Mouse (Mus musculus) limb, embryonic 12.5 days (tissue): ENCODE measurements around the gene Hpca. TPM values are rescaled to one million over a fixed set of nuclear protein-coding genes. Genes with fewer than 3 reads are reported as not detected.

Experiments
- ATAC-seq: fragments of 200-750 bp; cut with Nextera tagmentation; 2 replicates; pipeline ENCODE4 v1.8.0; 2017; ENCODE audit warnings: low read depth, moderate TSS enrichment; ENCODE audit not compliant: insufficient number of reproducible peaks, insufficient read depth, low FRiP score, low TSS enrichment
- H3K27ac ChIP-seq: fragments of 300-500 bp; sonication (generic); 2 replicates; pipeline ENCODE4 v1.5.1; 2016; ENCODE audit warnings: mild to moderate bottlenecking, moderate library complexity
- H3K27me3 ChIP-seq: fragments of 300-500 bp; sonication (generic); 2 replicates; pipeline ENCODE4 v1.6.1; 2016; ENCODE audit warnings: mild to moderate bottlenecking, moderate library complexity
- H3K36me3 ChIP-seq: fragments of 300-500 bp; sonication (generic); 2 replicates; pipeline ENCODE4 v1.6.1; 2016; ENCODE audit warnings: mild to moderate bottlenecking, moderate library complexity
- H3K4me1 ChIP-seq: fragments of 300-500 bp; sonication (generic); replicated peaks from 2 replicates; pipeline ENCODE4 v1.6.1; 2016
- H3K4me2 ChIP-seq: fragments of 300-500 bp; sonication (generic); 2 replicates; pipeline ENCODE4 v1.6.1; 2016; ENCODE audit warnings: mild to moderate bottlenecking, moderate library complexity
- H3K4me3 ChIP-seq: fragments of 300-500 bp; sonication (generic); replicated peaks from 2 replicates; pipeline ENCODE4 v1.5.1; 2016; ENCODE audit warnings: mild to moderate bottlenecking
- H3K9ac ChIP-seq: fragments of 300-500 bp; sonication (generic); replicated peaks from 2 replicates; pipeline ENCODE4 v1.6.1; 2016; ENCODE audit warnings: mild to moderate bottlenecking, moderate library complexity
- H3K9me3 ChIP-seq: fragments of 300-500 bp; sonication (generic); 2 replicates; pipeline ENCODE4 v1.6.1; 2016; ENCODE audit warnings: mild to moderate bottlenecking, moderate library complexity
- WGBS: fragments of 180-500 bp; shearing (Covaris S2); methylation state at CpG from one replicate; pipeline ENCODE4 v1.1.7; 2016; 5-methylcytosine and 5-hydroxymethylcytosine counted together
- polyA plus RNA-seq: library from polyadenylated mRNA; unstranded; fragments of >200 nt; fragmentation: Nextera tagmentation; extraction: Ambion mirVana; gene quantifications from 2 replicates; pipeline ENCODE4 v1.2.1, GENCODE M21; 2016

The Hpca gene
- polyA plus RNA-seq, 1 experiment from 2014 or later, result 0.55 TPM

DNA sequence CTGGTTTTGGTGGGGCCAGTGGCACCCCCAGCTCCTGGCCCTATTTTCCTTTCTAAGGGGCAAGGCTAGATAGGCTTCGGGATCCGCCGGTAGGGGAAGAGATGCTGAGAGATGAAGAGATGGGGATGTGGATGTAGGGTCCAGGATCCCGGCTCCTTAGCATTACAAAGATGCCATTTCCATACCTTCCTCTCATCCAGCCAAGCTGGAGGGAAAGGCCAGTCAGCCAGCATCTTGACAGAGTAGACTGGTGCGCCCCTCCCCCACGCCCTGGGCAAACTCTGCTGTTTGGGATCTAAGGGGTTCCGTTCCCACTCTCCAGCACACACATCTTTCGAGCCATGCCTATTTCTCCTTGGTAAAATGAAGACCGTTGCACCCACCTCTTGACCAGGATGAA is 15.8 kb downstream of the Hpca start:
- ATAC-seq, result no peak
- H3K9me3 ChIP-seq, result no peaks in the 10 kb centered on the region
- H3K9ac ChIP-seq, result no peak overlapping the region
- peak overlapping the region; percentile 61 for H3K4me2 ChIP-seq
- peaks cover 65% of the 10 kb centered on the region for H3K27me3 ChIP-seq
- no peaks in the 10 kb centered on the region for H3K36me3 ChIP-seq
- H3K27ac ChIP-seq, result no peak overlapping the region
- H3K4me1 ChIP-seq, result peaks cover 6% of the 10 kb centered on the region
- WGBS, result 16% methylated on average over 9 of the region's 9 CpGs
- peak overlapping the region; percentile 36; the same call in 1 of the 2 replicates for H3K4me3 ChIP-seq

DNA sequence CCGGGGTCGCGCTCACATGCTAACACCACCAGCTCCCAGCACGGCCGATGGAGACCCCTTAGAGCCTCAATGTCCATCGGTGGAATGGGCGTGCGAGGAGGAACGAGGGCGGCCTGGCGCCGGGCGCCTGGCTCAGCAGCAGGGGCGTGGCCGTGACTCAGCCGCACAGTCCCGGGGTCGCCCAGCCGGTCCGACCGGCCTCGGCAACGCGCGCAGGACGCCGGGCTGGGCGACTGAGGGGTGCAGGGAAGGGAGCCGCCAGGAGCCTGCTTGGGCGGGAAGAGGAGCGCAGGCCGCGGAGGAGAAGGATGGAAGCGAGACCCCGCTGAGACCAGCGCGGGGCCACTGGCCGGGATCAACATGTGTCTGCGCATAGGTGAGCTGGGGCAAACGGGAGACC is 16.5 kb downstream of the Hpca start, which contains the start of gene Tmem54:
Gene Tmem54 (plus strand): TSS at position 193 of the 400 bp plus-strand sequence.
- Histone ChIP-seq H3K4me1 (peaks cover 6% of the 10 kb centered on the region), H3K4me3 (peak within 1 kb of the TSS; percentile 36), H3K36me3 (no peaks in the 10 kb centered on the region), H3K27me3 (peaks cover 65% of the 10 kb centered on the region), H3K9me3 (no peaks in the 10 kb centered on the region), H3K9ac (peak within 1 kb of the TSS; percentile 53), H3K27ac (no peak within 1 kb of the TSS), H3K4me2 (peak within 1 kb of the TSS; percentile 61)
- WGBS, result 2% methylated on average over 40 of the region's 40 CpGs
- ATAC-seq, result 0 out of 2 replicates have a peak, but pooled peaks have one; percentile 41

DNA sequence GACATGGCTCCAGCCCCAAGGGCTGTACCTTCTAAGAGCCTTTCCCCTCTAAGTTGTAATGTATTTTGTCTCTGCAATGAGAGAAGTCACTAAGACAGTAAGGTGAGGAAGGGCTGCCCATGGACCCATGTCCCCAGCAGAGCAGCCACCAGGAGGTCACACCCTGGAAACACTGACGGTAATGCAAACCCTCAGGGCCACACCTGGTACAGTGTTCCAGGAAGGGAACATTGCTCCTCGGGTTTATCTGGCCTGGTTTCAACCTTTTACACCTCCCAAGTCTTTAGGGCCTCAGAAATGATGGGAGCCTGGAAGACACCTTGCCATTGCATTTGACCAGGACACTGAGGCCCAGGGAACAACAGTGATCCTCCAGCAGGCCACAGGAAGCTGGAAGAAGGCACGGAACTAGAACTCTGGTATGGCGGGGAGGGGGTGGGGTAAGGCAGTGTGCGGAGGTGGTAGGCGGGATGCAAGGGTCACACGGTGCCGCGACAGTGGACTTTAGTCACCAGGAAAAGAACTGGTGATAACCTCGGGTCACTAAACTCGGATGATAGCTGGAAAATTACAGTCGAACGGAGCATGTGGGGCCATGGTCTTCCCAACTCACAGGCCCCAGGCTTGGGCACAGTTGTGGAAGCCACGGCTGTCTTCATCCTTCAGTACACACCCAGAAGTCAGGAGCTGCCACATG is 19.6 kb downstream of the Hpca start:
- 81% methylated on average over 14 of the region's 14 CpGs for WGBS

DNA sequence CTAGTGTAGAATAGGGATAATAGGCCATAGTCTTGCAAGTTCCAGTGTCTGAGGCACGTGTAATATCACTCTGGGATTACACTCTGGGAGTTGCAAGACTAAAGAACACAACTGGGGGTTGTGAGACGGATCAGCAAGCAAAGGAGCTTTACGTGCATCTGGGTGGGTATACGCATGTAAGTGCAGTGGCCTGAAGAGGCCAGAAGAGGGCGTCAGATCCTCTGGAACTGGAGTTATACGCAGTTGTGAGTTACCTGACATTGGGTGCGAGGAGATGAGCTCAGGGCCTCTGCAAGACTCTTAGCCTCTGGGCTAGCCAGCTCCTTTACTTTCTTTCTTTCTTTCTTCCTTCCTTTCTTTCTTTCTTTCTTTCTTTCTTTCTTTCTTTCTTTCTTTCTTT is 24.8 kb downstream of the Hpca start:
- Histone ChIP-seq H3K27me3 (peaks cover 28% of the 10 kb centered on the region), H3K27ac (no peak overlapping the region), H3K9me3 (no peaks in the 10 kb centered on the region), H3K9ac (no peak overlapping the region), H3K4me1 (no peaks in the 10 kb centered on the region), H3K4me2 (no peak overlapping the region), H3K36me3 (no peaks in the 10 kb centered on the region), H3K4me3 (no peak overlapping the region)
- ATAC-seq, result no peak
- 73% methylated on average over 7 of the region's 7 CpGs for WGBS

More for the DNA sequence above, 19.6 kb downstream of the Hpca start:
- Histone ChIP-seq H3K27me3 (peaks cover 55% of the 10 kb centered on the region), H3K4me1 (peaks cover 6% of the 10 kb centered on the region), H3K4me3 (no peak overlapping the region), H3K36me3 (no peaks in the 10 kb centered on the region), H3K9me3 (no peaks in the 10 kb centered on the region), H3K9ac (no peak overlapping the region), H3K4me2 (no peak overlapping the region), H3K27ac (no peak overlapping the region)
- ATAC-seq, result no peak

DNA sequence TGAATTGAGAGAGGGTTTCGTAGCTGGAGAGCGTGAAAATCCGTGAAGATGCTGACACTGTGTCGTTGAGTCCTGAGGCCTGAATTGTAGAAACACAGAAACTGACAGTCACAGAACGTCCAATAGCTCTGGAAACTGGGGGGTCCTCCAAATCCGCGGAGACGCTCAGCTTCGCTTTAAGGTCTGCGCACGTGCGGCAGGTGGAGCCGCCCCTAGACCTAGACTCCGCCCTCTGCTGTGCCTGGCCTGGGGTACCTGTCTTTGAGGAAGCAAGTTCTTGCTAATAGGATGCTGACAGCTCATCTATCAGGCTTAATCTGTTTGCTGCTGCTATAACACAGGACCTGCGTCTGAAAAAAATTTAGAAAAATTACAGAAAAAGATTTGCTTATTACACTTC is 26.6 kb downstream of the Hpca start:
- H3K4me3 ChIP-seq, result no peak overlapping the region
- peaks cover 26% of the 10 kb centered on the region for H3K27me3 ChIP-seq
- ATAC-seq, result no peak
- no peaks in the 10 kb centered on the region for H3K36me3 ChIP-seq
- H3K9me3 ChIP-seq, result no peaks in the 10 kb centered on the region
- H3K4me2 ChIP-seq, result no peak overlapping the region; the same call in 1 of the 2 replicates
- no peak overlapping the region for H3K27ac ChIP-seq
- WGBS, result 27% methylated on average over 15 of the region's 15 CpGs
- no peaks in the 10 kb centered on the region for H3K4me1 ChIP-seq
- H3K9ac ChIP-seq, result no peak overlapping the region

DNA sequence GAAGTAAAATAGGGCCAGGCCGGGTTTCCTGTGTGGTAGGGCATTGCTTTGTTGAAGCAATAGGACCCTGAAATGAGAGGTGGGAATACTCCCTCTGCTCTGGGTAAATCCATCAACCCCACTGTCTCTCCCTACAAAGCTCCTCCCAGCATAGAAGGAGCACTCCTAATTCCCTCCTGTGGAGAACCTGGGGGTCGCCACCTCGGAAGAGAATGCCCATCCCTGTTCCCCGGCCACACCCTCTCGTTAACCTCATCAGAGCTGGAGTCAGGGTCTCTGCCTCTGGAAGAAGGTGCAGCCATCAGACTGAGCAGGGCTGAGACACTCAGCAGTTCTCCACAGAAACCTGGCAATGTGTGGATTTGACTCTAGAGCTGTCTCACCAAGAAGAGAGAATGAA is 34.0 kb downstream of the Hpca start:
- 49% methylated on average over 5 of the region's 5 CpGs for WGBS

DNA sequence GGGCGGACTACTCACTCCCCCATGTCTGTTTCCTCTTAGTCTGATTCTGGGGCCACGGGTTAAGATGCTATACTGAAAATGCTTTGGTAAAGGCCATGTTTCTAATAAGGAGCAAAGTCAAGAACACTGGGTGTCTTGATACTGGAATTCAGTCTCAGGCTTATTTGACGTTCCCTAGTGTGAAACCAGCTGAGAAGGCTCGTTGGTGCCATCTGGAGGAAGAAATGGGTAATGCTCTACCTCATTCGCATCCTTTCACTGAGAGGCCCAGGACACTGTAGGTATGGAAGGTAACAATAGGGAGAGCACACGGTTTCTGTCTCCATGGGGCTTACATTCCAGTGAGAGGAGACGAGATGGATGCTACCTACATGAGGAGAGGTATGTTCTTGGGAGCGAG is 35.8 kb downstream of the Hpca start:
- H3K36me3 ChIP-seq, result peaks cover 38% of the 10 kb centered on the region
- no peaks in the 10 kb centered on the region for H3K9me3 ChIP-seq
- H3K4me3 ChIP-seq, result no peak overlapping the region
- no peak overlapping the region for H3K4me2 ChIP-seq
- 31% methylated on average over 8 of the region's 8 CpGs for WGBS
- no peak for ATAC-seq
- no peaks in the 10 kb centered on the region for H3K27me3 ChIP-seq
- H3K27ac ChIP-seq, result no peak overlapping the region
- H3K9ac ChIP-seq, result no peak overlapping the region
- H3K4me1 ChIP-seq, result no peaks in the 10 kb centered on the region

More for the DNA sequence above, 34.0 kb downstream of the Hpca start:
- no peaks in the 10 kb centered on the region for H3K9me3 ChIP-seq
- no peak overlapping the region for H3K4me3 ChIP-seq
- H3K36me3 ChIP-seq, result peaks cover 25% of the 10 kb centered on the region
- H3K4me1 ChIP-seq, result no peaks in the 10 kb centered on the region
- H3K27me3 ChIP-seq, result 0 out of 2 replicates have a peak, but pooled peaks cover 3% of the 10 kb centered on the region
- H3K27ac ChIP-seq, result no peak overlapping the region
- H3K4me2 ChIP-seq, result no peak overlapping the region
- H3K9ac ChIP-seq, result no peak overlapping the region
- no peak for ATAC-seq

DNA sequence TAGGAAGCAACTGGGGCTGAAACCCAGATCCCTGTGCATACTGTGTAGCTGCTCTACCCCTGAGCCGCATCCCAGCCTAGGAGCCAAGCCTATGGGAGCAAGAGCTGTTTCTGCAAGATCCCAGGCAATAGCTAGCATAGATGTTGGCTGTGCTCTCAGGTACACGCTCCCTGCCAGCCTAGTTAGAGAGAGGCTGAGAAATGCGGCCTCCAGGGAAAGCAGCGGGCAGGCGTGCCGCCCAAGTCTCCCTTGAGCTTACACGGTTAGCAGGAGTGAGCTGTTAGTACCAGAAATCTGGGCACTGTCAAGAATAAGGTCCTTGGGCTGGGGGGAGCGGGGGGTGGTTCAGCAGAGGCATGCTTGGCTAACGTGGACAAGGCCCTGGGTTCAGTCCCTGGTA is 36.9 kb downstream of the Hpca start:
- no peak for ATAC-seq
- 90% methylated on average over 9 of the region's 9 CpGs for WGBS
- no peak overlapping the region for H3K4me2 ChIP-seq
- no peak overlapping the region for H3K4me3 ChIP-seq
- no peaks in the 10 kb centered on the region for H3K27me3 ChIP-seq
- H3K9me3 ChIP-seq, result no peaks in the 10 kb centered on the region
- H3K9ac ChIP-seq, result no peak overlapping the region
- no peaks in the 10 kb centered on the region for H3K4me1 ChIP-seq
- peaks cover 50% of the 10 kb centered on the region for H3K36me3 ChIP-seq
- H3K27ac ChIP-seq, result no peak overlapping the region

DNA sequence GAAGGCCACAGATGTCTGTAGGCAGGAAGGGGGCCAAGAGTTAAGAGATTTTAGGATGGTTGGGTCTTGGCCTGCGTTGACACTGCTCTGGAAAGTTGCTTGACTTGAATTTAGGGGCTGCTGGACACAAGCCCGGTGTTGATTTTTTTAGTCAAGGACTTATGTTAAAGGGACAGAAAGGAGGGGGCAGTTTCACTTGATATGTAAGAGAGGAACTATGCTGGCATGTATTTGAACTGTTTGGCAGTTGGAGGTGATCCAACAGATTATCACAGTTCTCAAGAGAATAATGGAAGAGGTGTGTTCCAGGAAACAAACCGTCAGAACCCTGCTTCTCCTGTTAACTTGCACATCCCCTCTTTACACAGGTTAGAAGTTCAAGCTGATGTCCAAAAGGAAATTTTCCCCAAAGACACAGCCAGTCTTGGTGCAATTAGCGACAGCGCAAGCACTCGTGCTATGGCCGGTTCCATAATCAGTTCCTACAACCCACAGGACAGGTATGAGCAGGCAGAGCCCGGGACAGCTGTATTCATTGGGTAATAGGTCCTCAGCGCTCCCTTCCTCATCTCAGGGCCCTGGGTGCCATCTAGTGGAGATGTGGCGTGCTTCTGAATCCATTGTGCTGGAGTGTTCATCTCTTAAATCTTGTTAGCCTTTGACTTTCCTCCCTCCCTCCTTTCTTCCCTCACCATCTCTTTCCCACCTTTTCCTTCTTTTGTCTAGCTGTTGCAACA is 39.3 kb downstream of the Hpca start:
- H3K27ac ChIP-seq, result no peak overlapping the region
- no peaks in the 10 kb centered on the region for H3K27me3 ChIP-seq
- H3K9ac ChIP-seq, result no peak overlapping the region
- no peak; the same call in 1 of the 2 replicates for ATAC-seq
- H3K4me2 ChIP-seq, result no peak overlapping the region
- no peaks in the 10 kb centered on the region for H3K9me3 ChIP-seq
- no peaks in the 10 kb centered on the region for H3K4me1 ChIP-seq
- H3K4me3 ChIP-seq, result no peak overlapping the region
- peaks cover 74% of the 10 kb centered on the region for H3K36me3 ChIP-seq
- 55% methylated on average over 10 of the region's 10 CpGs for WGBS

DNA sequence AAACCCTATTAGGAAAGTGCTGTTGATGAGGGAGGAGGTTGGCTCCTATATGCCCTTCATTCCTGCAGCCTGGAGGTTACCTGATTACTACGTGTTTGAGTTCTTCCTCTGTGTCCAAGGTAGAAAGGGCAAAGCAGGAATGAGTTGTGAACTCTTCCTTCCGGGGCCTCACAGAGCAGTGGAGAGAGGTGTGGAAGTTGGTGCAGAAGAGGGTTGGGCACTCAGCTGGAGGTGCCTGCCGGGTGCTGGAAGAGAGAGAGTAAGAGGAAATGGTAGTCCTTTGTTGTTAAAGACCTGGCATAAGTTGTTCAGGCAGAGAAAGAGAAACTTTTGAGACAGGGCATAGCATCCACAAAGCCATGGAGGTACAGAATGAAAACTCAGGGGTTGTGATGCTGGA is 39.9 kb downstream of the Hpca start:
- 69% methylated on average over 3 of the region's 3 CpGs for WGBS
- peaks cover 78% of the 10 kb centered on the region for H3K36me3 ChIP-seq
- no peak for ATAC-seq

DNA sequence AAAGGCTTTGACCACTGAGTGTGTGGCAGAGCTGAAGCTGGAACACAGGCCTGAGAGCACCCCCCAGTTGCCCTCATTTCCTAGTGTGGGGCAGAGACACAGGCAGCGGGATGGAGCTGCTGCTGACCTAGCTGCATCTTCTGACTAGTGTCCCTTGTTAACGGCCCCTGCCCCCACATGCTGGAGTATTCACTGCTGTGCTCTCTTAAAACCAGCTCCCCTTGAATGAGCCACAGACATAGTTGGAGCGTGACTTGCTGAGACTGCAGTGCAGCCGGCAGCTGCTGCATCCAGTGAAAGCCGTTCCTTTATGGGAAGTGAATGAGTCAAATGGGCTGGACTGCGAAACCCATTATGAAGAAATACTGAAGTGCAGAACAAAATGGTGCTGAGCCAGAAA is 40.3 kb downstream of the Hpca start:
- no peak for ATAC-seq
- WGBS, result 82% methylated on average over 6 of the region's 6 CpGs
- no peak overlapping the region for H3K27ac ChIP-seq
- no peaks in the 10 kb centered on the region for H3K9me3 ChIP-seq
- no peaks in the 10 kb centered on the region for H3K4me1 ChIP-seq
- H3K9ac ChIP-seq, result no peak overlapping the region
- no peak overlapping the region for H3K4me2 ChIP-seq
- H3K36me3 ChIP-seq, result peaks cover 82% of the 10 kb centered on the region
- no peaks in the 10 kb centered on the region for H3K27me3 ChIP-seq
- no peak overlapping the region for H3K4me3 ChIP-seq

More for the DNA sequence above, 39.9 kb downstream of the Hpca start:
- H3K27me3 ChIP-seq, result no peaks in the 10 kb centered on the region
- H3K27ac ChIP-seq, result no peak overlapping the region
- no peak overlapping the region for H3K4me3 ChIP-seq
- no peaks in the 10 kb centered on the region for H3K9me3 ChIP-seq
- no peak overlapping the region for H3K9ac ChIP-seq
- no peaks in the 10 kb centered on the region for H3K4me1 ChIP-seq
- H3K4me2 ChIP-seq, result no peak overlapping the region
